Mouse (Mus musculus) T-cell, adult 2 months (primary cell): ENCODE results near the gene Gdap1l1.
"Not testable (repeated sequence)": the region's sequence is repeated elsewhere in the genome, so short reads cannot be mapped to it uniquely, and the experiment has no call there.

Experiments
- DNase-seq: peaks from one replicate; pipeline ENCODE4 v3.0.0; 2022; ENCODE audit warnings: low spot score

Gene Gdap1l1

GRCm38 (mm10) chr2:163424597-163424996 lies 13.7 kb upstream of the Gdap1l1 start, which contains the start of gene Oser1:
Gene Oser1, minus strand, starts transcription at chr2:163424697.
- DNase-seq: no peak

GRCm38 (mm10) chr2:163428346-163429011 lies 9.8 kb upstream of the Gdap1l1 start:
- DNase-seq: no peak

GRCm38 (mm10) chr2:163431289-163431688 lies 7.0 kb upstream of the Gdap1l1 start:
- no peak for DNase-seq

- DNase-seq: no peak
These were observed 4.3 kb upstream of the Gdap1l1 start for GRCm38 (mm10) chr2:163433971-163434370.

- no peak for DNase-seq
These were observed 476 bp upstream of the Gdap1l1 start for GRCm38 (mm10) chr2:163437800-163438199.

- no peak for DNase-seq
These were observed 559 bp downstream of the Gdap1l1 start for GRCm38 (mm10) chr2:163438619-163439451.

- no peak for DNase-seq
These were observed 1.2 kb downstream of the Gdap1l1 start for GRCm38 (mm10) chr2:163439488-163439887.

GRCm38 (mm10) chr2:163443543-163443942 lies 5.3 kb downstream of the Gdap1l1 start:
- no peak for DNase-seq

- DNase-seq: no peak
These were observed 5.7 kb downstream of the Gdap1l1 start for GRCm38 (mm10) chr2:163444017-163444416.

GRCm38 (mm10) chr2:163447375-163447774 lies 9.1 kb downstream of the Gdap1l1 start:
- no peak for DNase-seq

GRCm38 (mm10) chr2:163449276-163449675 lies 11.0 kb downstream of the Gdap1l1 start:
- no peak for DNase-seq

- DNase-seq: no peak
These were observed 12.5 kb downstream of the Gdap1l1 start for GRCm38 (mm10) chr2:163450668-163451295.

- no peak for DNase-seq
These were observed 14.5 kb downstream of the Gdap1l1 start for GRCm38 (mm10) chr2:163452738-163453137.

GRCm38 (mm10) chr2:163453378-163453777 lies 15.1 kb downstream of the Gdap1l1 start:
- DNase-seq: no peak

GRCm38 (mm10) chr2:163458539-163459265 lies 20.4 kb downstream of the Gdap1l1 start:
- DNase-seq: no peak

GRCm38 (mm10) chr2:163459380-163459779 lies 21.1 kb downstream of the Gdap1l1 start:
- DNase-seq: no peak

GRCm38 (mm10) chr2:163460622-163461021 lies 22.3 kb downstream of the Gdap1l1 start:
- no peak for DNase-seq

- DNase-seq: not testable (repeated sequence)
These were observed 23.0 kb downstream of the Gdap1l1 start for GRCm38 (mm10) chr2:163461307-163461706.

GRCm38 (mm10) chr2:163462386-163462785 lies 24.1 kb downstream of the Gdap1l1 start:
- DNase-seq: no peak

- DNase-seq: no peak
These were observed 24.5 kb downstream of the Gdap1l1 start for GRCm38 (mm10) chr2:163462801-163463200.

GRCm38 (mm10) chr2:163463251-163463769 lies 25.0 kb downstream of the Gdap1l1 start:
- DNase-seq: no peak

- DNase-seq: no peak
These were observed 25.7 kb downstream of the Gdap1l1 start for GRCm38 (mm10) chr2:163463998-163464397.
